Mouse (Mus musculus) natural killer cell, adult 2 months (primary cell): ENCODE results near the gene Slc25a26.

Source experiments
- DNase-seq, 2 experiments: peaks; one replicate each; pipeline ENCODE4 v3.0.0; 2022; ENCODE audit warnings: low spot score in 2 of 2

Slc25a26 gene

GRCm38 (mm10) chr6:94640297-94640696 is 140.2 kb downstream of the Slc25a26 start:
- DNase-seq = peak in 1 of 2 experiments; percentile 9

GRCm38 (mm10) chr6:94642048-94642447 is 141.9 kb downstream of the Slc25a26 start:
- no peak for DNase-seq

- DNase-seq = no peak
Measured at GRCm38 (mm10) chr6:94643989-94644388, 143.9 kb downstream of the Slc25a26 start.

- DNase-seq = no peak
Measured at GRCm38 (mm10) chr6:94644641-94645040, 144.5 kb downstream of the Slc25a26 start.

GRCm38 (mm10) chr6:94645723-94646122 is 145.6 kb downstream of the Slc25a26 start:
- DNase-seq = no peak

- DNase-seq = no peak
Measured at GRCm38 (mm10) chr6:94646274-94646863, 146.2 kb downstream of the Slc25a26 start.

- no peak for DNase-seq
Measured at GRCm38 (mm10) chr6:94646902-94647301, 146.8 kb downstream of the Slc25a26 start.

GRCm38 (mm10) chr6:94647574-94648430 is 147.7 kb downstream of the Slc25a26 start:
- no peak for DNase-seq

- DNase-seq = no peak
Measured at GRCm38 (mm10) chr6:94648496-94648895, 148.4 kb downstream of the Slc25a26 start.

GRCm38 (mm10) chr6:94649637-94650036 is 149.5 kb downstream of the Slc25a26 start:
- DNase-seq = no peak

- no peak for DNase-seq
Measured at GRCm38 (mm10) chr6:94651541-94651940, 151.4 kb downstream of the Slc25a26 start.

GRCm38 (mm10) chr6:94652659-94653213 is 152.6 kb downstream of the Slc25a26 start:
- DNase-seq = no peak

- DNase-seq = no peak
Measured at GRCm38 (mm10) chr6:94653388-94654316, 153.5 kb downstream of the Slc25a26 start.
